Mouse (Mus musculus): ENCODE measurements around the gene Unc93b1.
"Not testable (repeated sequence)": the region's sequence is repeated elsewhere in the genome, so short reads cannot be mapped to it uniquely, and the experiment has no call there.

Unc93b1 gene

DNA sequence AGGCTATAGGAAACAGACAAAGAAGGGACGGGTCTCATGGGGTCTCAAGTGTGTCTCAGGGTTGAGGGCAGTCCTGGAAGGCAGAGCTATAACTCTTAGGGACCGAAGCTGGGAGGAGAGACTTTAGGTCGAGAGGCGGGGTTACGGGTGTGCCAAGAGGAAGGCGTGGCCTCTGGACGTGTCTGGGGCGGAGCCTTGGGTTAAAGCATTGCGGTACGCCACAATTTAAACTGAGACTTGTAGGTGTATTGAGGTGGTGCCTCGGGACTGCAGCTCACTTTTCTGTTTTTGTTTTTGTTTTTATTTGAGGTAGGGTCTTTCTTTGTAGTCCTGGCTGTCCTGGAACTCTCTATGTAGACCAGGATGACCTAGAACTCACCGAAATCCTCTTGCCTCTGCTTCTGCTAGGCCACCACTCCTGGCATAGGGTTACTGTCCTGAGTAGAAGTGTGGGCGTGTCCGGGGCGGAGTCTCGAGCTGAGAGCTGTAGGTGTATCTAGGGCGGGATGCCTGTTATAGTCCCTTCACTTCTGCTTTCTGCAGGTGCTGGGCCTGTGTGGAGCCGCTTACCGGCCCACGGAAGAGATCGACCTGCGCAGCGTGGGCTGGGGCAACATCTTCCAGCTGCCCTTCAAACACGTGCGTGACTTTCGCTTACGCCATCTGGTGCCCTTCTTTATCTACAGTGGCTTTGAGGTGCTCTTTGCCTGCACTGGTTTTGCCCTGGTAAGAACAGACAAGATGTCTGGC is 8.2 kb downstream of the Unc93b1 start:
- peak; percentile 34 to 74 for DNase-seq (ENCODE audit: inconsistent age in 2 of 2, low spot score in 1 of 2)

- DNase-seq (ENCODE audit: inconsistent age in 2 of 2, low spot score in 1 of 2), result peak in 1 of 2 experiments; percentile 71
Measured at GRCm38 (mm10) chr19:3945872-3946564, 11.0 kb downstream of the Unc93b1 start.

DNA sequence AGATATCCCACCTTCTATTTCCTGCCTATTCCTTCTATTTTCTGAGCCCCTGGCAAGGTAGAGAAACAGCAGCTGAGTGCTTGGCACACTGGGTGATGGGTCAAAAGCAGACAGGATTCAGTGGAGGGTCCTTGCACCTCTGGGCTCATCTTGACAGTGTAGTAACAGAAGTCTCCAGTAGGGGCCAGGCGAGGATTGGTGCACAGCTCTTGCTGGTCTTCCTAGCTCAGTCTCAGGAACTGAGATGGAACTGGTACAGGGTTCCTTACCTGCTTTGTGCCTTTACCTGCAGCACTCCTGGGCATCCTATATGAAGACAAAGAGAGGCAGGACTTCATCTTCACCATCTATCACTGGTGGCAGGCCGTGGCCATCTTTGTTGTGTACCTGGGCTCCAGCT is 11.7 kb downstream of the Unc93b1 start:
- peak; percentile 61 to 89 for DNase-seq (ENCODE audit: inconsistent age in 2 of 2, low spot score in 1 of 2)

DNA sequence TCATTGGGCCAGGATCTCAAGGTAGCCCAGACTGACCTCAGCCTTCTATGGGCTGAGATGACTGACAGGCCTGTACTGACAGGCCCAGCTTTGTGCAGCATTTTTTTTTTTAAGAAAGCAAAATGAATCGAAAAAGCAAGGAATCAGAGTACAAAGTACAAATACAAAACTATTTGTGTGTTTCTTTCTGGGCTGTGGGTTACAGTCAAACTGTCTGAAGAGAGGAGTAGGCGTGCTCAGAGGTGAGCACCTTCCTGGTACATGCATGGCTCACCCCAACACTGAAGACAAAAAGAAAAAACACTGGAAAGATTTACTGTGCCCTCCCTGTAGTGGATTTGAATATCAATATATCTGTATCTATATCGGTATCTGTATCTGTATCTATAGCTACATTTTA is 12.8 kb downstream of the Unc93b1 start:
- no peak for DNase-seq (ENCODE audit: inconsistent age in 2 of 2, low spot score in 1 of 2)

GRCm38 (mm10) chr19:3948546-3948945 is 13.6 kb downstream of the Unc93b1 start:
- no peak for DNase-seq (ENCODE audit: inconsistent age in 2 of 2, low spot score in 1 of 2)

- DNase-seq (ENCODE audit: inconsistent age in 2 of 2, low spot score in 1 of 2), result no peak
Measured at GRCm38 (mm10) chr19:3950331-3950730, 15.3 kb downstream of the Unc93b1 start.

GRCm38 (mm10) chr19:3951461-3951860 is 16.5 kb downstream of the Unc93b1 start:
- no peak for DNase-seq (ENCODE audit: inconsistent age in 2 of 2, low spot score in 1 of 2)

DNA sequence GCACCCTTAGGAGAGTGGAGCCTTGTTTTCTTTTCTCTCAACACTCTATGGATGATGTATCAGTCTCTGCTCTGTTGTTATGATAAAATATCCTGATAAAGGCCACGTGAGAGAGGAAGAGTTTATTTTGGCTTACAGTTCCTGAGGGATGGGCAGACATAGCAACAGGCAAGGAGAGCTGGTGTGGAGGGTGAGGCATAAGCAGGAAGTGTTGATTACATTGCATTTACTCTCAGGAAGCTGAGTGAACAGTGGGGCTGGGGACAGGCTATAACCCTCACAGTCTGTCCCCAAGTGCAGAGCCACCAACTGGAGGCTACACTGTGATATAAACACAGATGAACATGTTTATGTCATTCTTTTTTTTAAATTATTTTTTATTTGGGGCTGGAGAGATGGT is 17.1 kb downstream of the Unc93b1 start:
- no peak for DNase-seq (ENCODE audit: inconsistent age in 2 of 2, low spot score in 1 of 2)

DNA sequence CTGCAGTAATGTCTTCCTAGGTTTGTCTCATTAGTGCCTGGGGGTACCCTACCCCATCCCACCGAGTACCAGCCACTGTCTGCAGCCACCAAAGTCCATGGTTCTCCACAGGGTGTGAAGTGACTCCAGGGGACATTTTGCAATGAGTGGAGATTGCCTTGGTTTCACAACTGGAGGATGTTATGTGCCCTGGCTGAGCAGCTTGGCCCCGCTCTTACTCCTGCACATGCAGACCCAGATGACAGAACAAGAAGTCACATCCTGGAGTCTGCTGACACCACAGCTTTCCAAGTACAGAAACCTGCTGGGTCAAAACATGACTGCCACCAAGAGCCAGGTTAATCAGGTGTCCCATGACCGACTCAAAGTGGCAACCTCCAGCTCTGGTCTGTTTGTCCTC is 20.0 kb downstream of the Unc93b1 start:
- DNase-seq (ENCODE audit: inconsistent age in 2 of 2, low spot score in 1 of 2), result no peak

GRCm38 (mm10) chr19:3955804-3956203 is 20.8 kb downstream of the Unc93b1 start:
- DNase-seq (ENCODE audit: inconsistent age in 2 of 2, low spot score in 1 of 2), result peak in 1 of 2 experiments; percentile 62

DNA sequence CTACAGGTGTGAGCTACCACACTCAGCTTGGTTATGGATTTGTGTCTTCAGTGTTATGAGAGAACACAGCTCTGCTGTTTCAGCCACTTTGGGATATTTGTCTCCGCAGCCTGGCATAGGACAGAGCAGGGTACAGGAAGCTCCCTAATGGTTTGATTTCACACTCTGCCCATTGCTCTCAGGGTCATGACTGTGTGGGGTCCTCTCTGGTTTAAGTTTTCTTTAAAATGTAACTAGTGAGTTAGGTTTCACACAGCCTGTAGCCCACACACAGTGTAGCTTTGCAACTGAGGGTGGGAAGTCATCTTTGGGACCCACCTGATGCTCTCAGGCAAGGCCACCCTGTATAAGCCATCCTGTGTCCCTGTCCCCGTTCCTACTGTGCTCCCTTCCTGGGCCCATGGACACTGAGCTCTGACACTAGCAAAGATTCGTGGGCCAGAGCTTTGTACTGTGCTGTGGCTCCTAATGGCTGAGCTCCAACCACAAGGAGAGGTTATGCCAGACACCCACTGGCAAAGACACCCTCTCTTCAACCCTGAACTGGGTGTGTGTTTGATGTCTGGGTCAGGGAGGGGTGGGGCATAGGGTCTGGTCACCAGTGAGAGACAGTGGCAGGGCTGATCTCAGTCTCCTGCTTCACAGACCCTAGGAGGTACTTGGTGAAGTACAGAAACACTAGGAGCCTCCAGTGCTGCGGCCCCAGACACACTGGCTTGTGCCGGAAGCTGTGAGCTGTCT is 22.5 kb downstream of the Unc93b1 start:
- DNase-seq (ENCODE audit: inconsistent age in 2 of 2, low spot score in 1 of 2), result not testable (repeated sequence)

GRCm38 (mm10) chr19:3958470-3958869 is 23.5 kb downstream of the Unc93b1 start, which contains the start of gene Aldh3b3:
TSS of gene Aldh3b3 (plus strand) at chr19:3958645.
- no peak for DNase-seq (ENCODE audit: inconsistent age in 2 of 2, low spot score in 1 of 2)

DNA sequence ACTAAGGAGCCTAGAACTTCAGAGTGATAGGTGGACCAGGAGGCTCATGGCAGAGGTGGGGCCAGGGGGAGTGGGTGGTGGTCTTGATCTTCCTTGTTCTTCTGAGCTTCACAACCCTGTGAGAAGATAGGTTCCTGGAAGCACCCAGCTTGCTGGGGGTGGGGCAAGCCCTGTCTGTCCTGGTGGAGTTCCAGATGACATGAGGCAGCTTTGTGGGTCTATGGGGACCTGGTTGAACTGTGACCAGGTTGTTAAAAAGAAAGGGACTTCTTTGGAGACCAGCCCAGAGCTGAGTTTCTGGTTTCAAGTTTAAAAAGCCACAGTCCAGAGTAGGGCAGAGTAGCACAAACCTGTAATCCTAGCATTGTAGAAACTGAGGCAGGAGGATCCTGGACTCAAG is 24.0 kb downstream of the Unc93b1 start:
- no peak for DNase-seq (ENCODE audit: inconsistent age in 2 of 2, low spot score in 1 of 2)

GRCm38 (mm10) chr19:3960211-3960610 is 25.2 kb downstream of the Unc93b1 start:
- DNase-seq (ENCODE audit: inconsistent age in 2 of 2, low spot score in 1 of 2), result no peak

- not testable (repeated sequence) for DNase-seq (ENCODE audit: inconsistent age in 2 of 2, low spot score in 1 of 2)
Measured at GRCm38 (mm10) chr19:3961805-3962204, 26.8 kb downstream of the Unc93b1 start.

- DNase-seq (ENCODE audit: inconsistent age in 2 of 2, low spot score in 1 of 2), result no peak
Measured at GRCm38 (mm10) chr19:3962469-3962868, 27.5 kb downstream of the Unc93b1 start.

DNA sequence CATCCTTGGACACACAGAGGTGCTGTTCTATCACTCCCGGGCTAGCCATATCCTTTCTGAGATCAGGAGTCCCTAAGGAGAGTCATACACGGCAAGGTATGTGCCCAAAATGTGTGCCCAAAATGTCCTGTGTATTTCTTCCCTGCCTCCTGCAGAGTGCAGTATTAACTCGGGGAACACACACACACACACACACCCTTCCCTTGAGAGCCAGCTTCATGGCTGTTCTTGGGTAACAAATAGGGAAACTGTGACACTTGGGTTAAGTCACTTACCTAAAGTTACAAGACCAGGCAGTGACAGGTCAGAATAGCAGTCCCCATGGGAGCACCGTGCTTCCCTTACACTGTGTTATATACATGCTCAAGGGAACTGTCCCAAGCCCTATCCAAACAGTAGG is 29.0 kb downstream of the Unc93b1 start:
- no peak for DNase-seq (ENCODE audit: inconsistent age in 2 of 2, low spot score in 1 of 2)

- no peak for DNase-seq (ENCODE audit: inconsistent age in 2 of 2, low spot score in 1 of 2)
Measured at GRCm38 (mm10) chr19:3966330-3967075, 31.5 kb downstream of the Unc93b1 start.

GRCm38 (mm10) chr19:3967258-3967657 is 32.3 kb downstream of the Unc93b1 start:
- no peak for DNase-seq (ENCODE audit: inconsistent age in 2 of 2, low spot score in 1 of 2)

- no peak for DNase-seq (ENCODE audit: inconsistent age in 2 of 2, low spot score in 1 of 2)
Measured at GRCm38 (mm10) chr19:3972229-3972628, 37.2 kb downstream of the Unc93b1 start, which contains the start of gene Aldh3b2. TSS of gene Aldh3b2 (plus strand) at chr19:3972328.

DNA sequence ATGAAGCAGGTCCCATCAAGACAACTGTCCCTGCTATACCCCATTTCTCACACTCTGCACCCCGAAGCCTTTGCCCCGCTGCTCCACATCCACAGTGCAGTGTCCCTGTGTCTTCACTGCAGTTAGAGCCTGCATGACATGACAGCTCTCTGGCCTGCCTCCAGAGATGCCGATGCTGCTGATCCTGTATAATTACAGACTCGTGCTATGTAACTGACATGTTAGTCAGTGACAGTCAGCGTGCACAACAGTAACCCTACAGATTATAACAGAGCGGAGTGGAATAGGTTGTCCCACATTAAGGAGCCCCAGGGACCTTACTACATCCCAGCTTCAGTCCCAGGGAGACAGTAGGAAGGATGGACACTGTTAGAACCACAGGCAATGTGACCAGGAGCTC is 39.6 kb downstream of the Unc93b1 start:
- not testable (repeated sequence) for DNase-seq (ENCODE audit: inconsistent age in 2 of 2, low spot score in 1 of 2)

All from adrenal gland, adult (tissue).